Mouse (Mus musculus): ENCODE data around the gene Ppm1g. TPM values are rescaled to one million over a fixed set of nuclear protein-coding genes. Genes with fewer than 3 reads are reported as not detected.

Ppm1g gene
- polyA plus RNA-seq, 1 experiment from 2014 or later: 77.6 TPM

- peaks cover 3% of the 10 kb centered on the region; the same call in 1 of the 2 replicates for H3K4me1 ChIP-seq (ENCODE audit: insufficient read depth, low read depth, low read length)
- H3K27ac ChIP-seq (ENCODE audit: low read length): peak overlapping the region; percentile 80
- peak overlapping the region; percentile 28; the same call in 1 of the 2 replicates for H3K4me2 ChIP-seq (replicated peaks; ENCODE audit: low read depth, low read length)
- no peaks in the 10 kb centered on the region for H3K9me3 ChIP-seq (ENCODE audit: low read length)
- H3K36me3 ChIP-seq (ENCODE audit: insufficient read depth, low read length): peaks cover 18% of the 10 kb centered on the region
- ATAC-seq (no peak), DNase-seq (ENCODE audit: low spot score) (no peak)
- no peak overlapping the region for H3K4me3 ChIP-seq (ENCODE audit: low read depth, low read length)
- TF ChIP-seq CTCF (IDR thresholded peaks at IDR 0.05) (no peak), EP300 (IDR thresholded peaks at IDR 0.05) (no peak)
- no peaks in the 10 kb centered on the region for H3K27me3 ChIP-seq (replicated peaks; ENCODE audit: insufficient read depth, low read length)
- H3K9ac ChIP-seq (replicated peaks; ENCODE audit: low read depth): no peak overlapping the region
- WGBS: 74% methylated on average over 8 of the region's 8 CpGs
These were observed 34.4 kb upstream of the Ppm1g start for GRCm38 (mm10) chr5:31254901-31255300.

- WGBS: 28% methylated on average over 7 of the region's 7 CpGs
- Histone ChIP-seq H3K4me1 (ENCODE audit: insufficient read depth, low read depth, low read length) (peaks cover 3% of the 10 kb centered on the region; the same call in 1 of the 2 replicates), H3K9ac (replicated peaks; ENCODE audit: low read depth) (no peak overlapping the region), H3K9me3 (ENCODE audit: low read length) (no peaks in the 10 kb centered on the region), H3K27me3 (replicated peaks; ENCODE audit: insufficient read depth, low read length) (no peaks in the 10 kb centered on the region), H3K36me3 (ENCODE audit: insufficient read depth, low read length) (peaks cover 23% of the 10 kb centered on the region), H3K4me2 (replicated peaks; ENCODE audit: low read depth, low read length) (peak overlapping the region; percentile 28; the same call in 1 of the 2 replicates), H3K4me3 (ENCODE audit: low read depth, low read length) (no peak overlapping the region), H3K27ac (ENCODE audit: low read length) (peak overlapping the region; percentile 80)
- no peak for TF ChIP-seq CTCF (IDR thresholded peaks at IDR 0.05)
- peak; percentile 55; the same call in 1 of the 2 replicates for TF ChIP-seq EP300 (IDR thresholded peaks at IDR 0.05)
- ATAC-seq: peak; percentile 67
- peak; percentile 92 for DNase-seq (ENCODE audit: low spot score)
These were observed 34.0 kb upstream of the Ppm1g start for GRCm38 (mm10) chr5:31254452-31254851.

- Histone ChIP-seq H3K4me2 (replicated peaks; ENCODE audit: low read depth, low read length) (peak overlapping the region; percentile 28; the same call in 1 of the 2 replicates), H3K9me3 (ENCODE audit: low read length) (no peaks in the 10 kb centered on the region), H3K4me1 (ENCODE audit: insufficient read depth, low read depth, low read length) (peaks cover 3% of the 10 kb centered on the region; the same call in 1 of the 2 replicates), H3K27ac (ENCODE audit: low read length) (peak overlapping the region; percentile 80), H3K27me3 (replicated peaks; ENCODE audit: insufficient read depth, low read length) (no peaks in the 10 kb centered on the region), H3K4me3 (ENCODE audit: low read depth, low read length) (no peak overlapping the region), H3K36me3 (ENCODE audit: insufficient read depth, low read length) (peaks cover 28% of the 10 kb centered on the region), H3K9ac (replicated peaks; ENCODE audit: low read depth) (no peak overlapping the region)
- TF ChIP-seq EP300 (IDR thresholded peaks at IDR 0.05): no peak
- no peak for TF ChIP-seq CTCF (IDR thresholded peaks at IDR 0.05)
- 89% methylated on average over 8 of the region's 8 CpGs for WGBS
- DNase-seq (ENCODE audit: low spot score): peak; percentile 9
- ATAC-seq: no peak
These were observed 33.3 kb upstream of the Ppm1g start for GRCm38 (mm10) chr5:31253806-31254205.

GRCm38 (mm10) chr5:31252795-31253545 is 32.5 kb upstream of the Ppm1g start:
- peak overlapping the region; percentile 43; the same call in 1 of the 2 replicates for H3K27ac ChIP-seq (ENCODE audit: low read length)
- H3K4me3 ChIP-seq (ENCODE audit: low read depth, low read length): no peak overlapping the region
- peaks cover 34% of the 10 kb centered on the region for H3K36me3 ChIP-seq (ENCODE audit: insufficient read depth, low read length)
- no peak for TF ChIP-seq CTCF (IDR thresholded peaks at IDR 0.05)
- H3K9ac ChIP-seq (replicated peaks; ENCODE audit: low read depth): no peak overlapping the region; the same call in 1 of the 2 replicates
- 70% methylated on average over 16 of the region's 16 CpGs for WGBS
- ATAC-seq (no peak), DNase-seq (ENCODE audit: low spot score) (no peak)
- H3K27me3 ChIP-seq (replicated peaks; ENCODE audit: insufficient read depth, low read length): no peaks in the 10 kb centered on the region
- peaks cover 3% of the 10 kb centered on the region; the same call in 1 of the 2 replicates for H3K4me1 ChIP-seq (ENCODE audit: insufficient read depth, low read depth, low read length)
- H3K9me3 ChIP-seq (ENCODE audit: low read length): no peaks in the 10 kb centered on the region
- peak overlapping the region; percentile 54; the same call in 1 of the 2 replicates for H3K4me2 ChIP-seq (replicated peaks; ENCODE audit: low read depth, low read length)

- Histone ChIP-seq H3K4me1 (ENCODE audit: insufficient read depth, low read depth, low read length) (peaks cover 3% of the 10 kb centered on the region; the same call in 1 of the 2 replicates), H3K27me3 (replicated peaks; ENCODE audit: insufficient read depth, low read length) (no peaks in the 10 kb centered on the region), H3K9ac (replicated peaks; ENCODE audit: low read depth) (peak overlapping the region; percentile 32; the same call in 1 of the 2 replicates), H3K4me3 (ENCODE audit: low read depth, low read length) (peak overlapping the region; percentile 28; the same call in 1 of the 2 replicates), H3K4me2 (replicated peaks; ENCODE audit: low read depth, low read length) (peak overlapping the region; percentile 54), H3K27ac (ENCODE audit: low read length) (peak overlapping the region; percentile 43), H3K9me3 (ENCODE audit: low read length) (no peaks in the 10 kb centered on the region), H3K36me3 (ENCODE audit: insufficient read depth, low read length) (peaks cover 42% of the 10 kb centered on the region)
- no peak for TF ChIP-seq CTCF (IDR thresholded peaks at IDR 0.05)
- ATAC-seq (no peak), DNase-seq (ENCODE audit: low spot score) (no peak)
- 51% methylated on average over 10 of the region's 10 CpGs for WGBS
These were observed 31.7 kb upstream of the Ppm1g start for GRCm38 (mm10) chr5:31252151-31252550.

GRCm38 (mm10) chr5:31251541-31252101 is 31.1 kb upstream of the Ppm1g start, which contains the start of gene Krtcap3:
Krtcap3 (plus strand) TSS chr5:31251691.
- peak within 1 kb of the TSS; percentile 28 for H3K4me3 ChIP-seq (ENCODE audit: low read depth, low read length)
- H3K9me3 ChIP-seq (ENCODE audit: low read length): no peaks in the 10 kb centered on the region
- H3K4me1 ChIP-seq (ENCODE audit: insufficient read depth, low read depth, low read length): peaks cover 3% of the 10 kb centered on the region; the same call in 1 of the 2 replicates
- peak within 1 kb of the TSS; percentile 54 for H3K4me2 ChIP-seq (replicated peaks; ENCODE audit: low read depth, low read length)
- H3K27ac ChIP-seq (ENCODE audit: low read length): peak within 1 kb of the TSS; percentile 43
- H3K27me3 ChIP-seq (replicated peaks; ENCODE audit: insufficient read depth, low read length): no peaks in the 10 kb centered on the region
- 39% methylated on average over 39 of the region's 47 CpGs for WGBS
- H3K36me3 ChIP-seq (ENCODE audit: insufficient read depth, low read length): peaks cover 46% of the 10 kb centered on the region
- DNase-seq (ENCODE audit: low spot score): peak; percentile 85
- ATAC-seq: peak; percentile 91
- TF ChIP-seq CTCF (IDR thresholded peaks at IDR 0.05): no peak
- TF ChIP-seq EP300 (IDR thresholded peaks at IDR 0.05): no peak
- peak within 1 kb of the TSS; percentile 32; the same call in 1 of the 2 replicates for H3K9ac ChIP-seq (replicated peaks; ENCODE audit: low read depth)
